Mouse (Mus musculus) mammary gland, adult 2 months (tissue): ENCODE data around the gene Rundc1. TPM values are rescaled to one million over a fixed set of nuclear protein-coding genes. Genes with fewer than 3 reads are reported as not detected.

Source experiments
- polyA plus RNA-seq: library from polyadenylated mRNA; depleted of rRNA; stranded (reverse); fragments of >200 nt; gene quantifications from 2 replicates; pipeline ENCODE4 v1.2.3, GENCODE M21; 2012; ENCODE audit warnings: low replicate concordance; rRNA removed

The Rundc1 gene
- polyA plus RNA-seq, result 24.9 and 25.1 TPM in 2 replicates

DNA sequence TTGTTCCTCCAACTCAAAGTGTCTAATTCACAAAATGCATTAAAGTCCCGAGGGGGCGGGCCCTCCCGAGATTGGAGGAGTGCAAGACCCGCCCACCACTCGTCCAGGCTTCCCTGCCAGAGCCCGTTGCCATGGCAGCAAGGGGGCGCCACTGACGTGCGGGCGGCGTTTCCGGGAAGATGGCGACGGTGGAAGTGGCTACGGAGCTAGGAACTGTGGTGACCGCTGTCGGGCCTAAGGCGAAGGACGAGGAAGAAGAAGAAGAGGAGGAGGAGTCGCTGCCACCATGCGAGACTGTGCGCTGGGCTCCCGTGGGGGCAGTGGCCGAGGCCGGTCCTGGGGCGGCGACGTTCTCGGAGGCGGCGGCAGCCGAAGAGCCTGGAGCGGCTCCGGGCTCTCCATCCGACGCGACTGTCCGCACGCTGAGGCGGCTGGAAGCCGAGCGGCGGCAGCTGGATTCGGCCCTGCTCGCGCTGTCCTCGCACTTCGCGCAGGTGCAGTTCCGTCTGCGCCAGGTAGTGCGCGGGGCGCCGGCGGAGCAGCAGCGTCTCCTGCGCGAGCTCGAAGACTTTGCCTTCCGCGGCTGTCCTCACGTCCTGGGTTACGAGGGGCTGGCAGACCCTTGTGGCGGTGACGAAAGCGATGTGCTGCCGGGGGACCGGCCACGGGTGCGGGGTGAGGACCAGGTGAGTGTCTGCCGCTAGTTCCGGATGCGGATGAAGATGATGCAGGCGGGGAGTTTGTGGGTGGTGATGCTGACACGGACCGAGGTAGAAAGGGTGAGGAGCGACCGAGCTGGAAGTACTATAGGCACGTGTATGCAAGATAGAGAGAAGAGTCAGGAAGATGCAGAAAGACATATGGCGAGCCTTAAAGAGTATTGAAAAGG lies at the start of gene Rundc1, which contains the start of gene Ptges3l:
TSS of gene Rundc1 (plus strand) at position 161 of the 889 bp plus-strand sequence.
TSS of gene Ptges3l (minus strand) at position 409 of the 889 bp plus-strand sequence.

DNA sequence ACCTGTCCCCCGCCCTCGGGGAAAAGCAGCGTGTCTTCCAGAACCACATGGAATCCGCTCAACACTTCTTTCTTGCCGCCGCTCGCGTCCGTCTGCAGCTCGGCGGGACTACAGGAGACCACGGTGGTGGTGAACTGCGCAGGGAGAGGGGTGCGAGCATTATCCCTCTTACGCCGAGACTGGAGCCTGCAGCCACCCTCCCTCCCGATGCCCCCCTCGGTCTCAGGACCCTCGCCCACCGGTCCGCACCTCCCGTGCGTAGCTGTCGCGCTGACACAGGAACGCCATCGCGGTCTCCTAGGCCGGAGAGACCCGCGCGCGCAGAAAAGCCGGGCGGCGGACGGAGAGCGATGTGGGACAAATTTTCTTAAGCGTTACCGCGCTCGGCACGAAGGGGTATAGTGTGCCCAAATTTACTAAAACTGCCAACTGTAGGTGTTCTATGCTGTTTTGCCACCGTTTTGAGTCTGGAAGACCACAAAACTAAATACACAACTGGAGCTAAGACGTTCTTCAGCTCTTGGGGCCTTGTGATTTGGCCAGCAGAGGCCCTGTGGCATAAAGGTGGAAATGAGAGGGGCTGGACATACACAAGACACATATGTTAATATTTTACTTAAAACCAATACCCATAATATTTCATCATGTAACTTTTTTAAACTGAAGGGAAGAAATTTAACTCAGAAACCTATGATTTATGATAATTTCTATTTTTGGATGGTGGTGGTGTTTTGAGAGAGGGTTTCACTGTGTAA lies 7.6 kb upstream of the Rundc1 start, which contains the start of gene Aarsd1:
TSS of gene Aarsd1 (minus strand) at position 515 of the 755 bp plus-strand sequence.

DNA sequence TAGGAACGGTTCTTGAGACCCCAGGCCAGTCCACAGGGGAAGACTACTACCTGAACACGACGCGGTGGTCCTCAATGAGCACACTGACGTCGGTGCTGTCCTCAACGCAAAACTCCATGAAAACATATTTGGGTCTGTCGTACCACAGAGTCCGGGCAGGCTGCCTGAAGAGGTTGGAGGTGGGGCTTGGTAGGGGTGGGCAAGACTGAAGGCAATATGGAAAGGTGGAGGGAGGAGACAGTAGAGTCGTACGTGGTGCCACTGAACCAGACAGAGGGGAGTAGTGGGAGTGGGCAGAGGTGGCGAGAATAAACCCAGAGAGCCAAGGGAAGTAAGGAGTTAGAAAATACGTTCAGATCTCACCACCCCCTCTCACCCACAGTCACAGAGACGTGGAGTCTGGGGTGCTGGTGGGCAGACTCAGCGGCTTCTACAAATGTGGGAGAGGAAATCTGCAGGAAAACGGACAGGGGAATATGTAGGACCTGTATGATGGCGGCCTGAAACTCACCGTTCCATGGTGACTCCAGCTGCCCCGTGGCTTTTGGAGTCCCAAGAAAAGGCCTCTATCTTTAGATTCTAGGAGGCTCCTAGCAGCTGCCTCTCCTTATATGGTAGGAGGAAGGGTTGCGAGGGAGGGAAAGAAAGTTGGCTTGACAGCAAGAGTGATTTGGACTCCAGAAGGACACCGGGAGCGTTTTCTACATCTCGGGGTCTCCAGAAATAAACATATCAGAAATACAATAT lies 607 bp upstream of the Rundc1 start, which contains the start of gene Gm27029:
TSS of gene Gm27029 (minus strand) at position 692 of the 747 bp plus-strand sequence.

DNA sequence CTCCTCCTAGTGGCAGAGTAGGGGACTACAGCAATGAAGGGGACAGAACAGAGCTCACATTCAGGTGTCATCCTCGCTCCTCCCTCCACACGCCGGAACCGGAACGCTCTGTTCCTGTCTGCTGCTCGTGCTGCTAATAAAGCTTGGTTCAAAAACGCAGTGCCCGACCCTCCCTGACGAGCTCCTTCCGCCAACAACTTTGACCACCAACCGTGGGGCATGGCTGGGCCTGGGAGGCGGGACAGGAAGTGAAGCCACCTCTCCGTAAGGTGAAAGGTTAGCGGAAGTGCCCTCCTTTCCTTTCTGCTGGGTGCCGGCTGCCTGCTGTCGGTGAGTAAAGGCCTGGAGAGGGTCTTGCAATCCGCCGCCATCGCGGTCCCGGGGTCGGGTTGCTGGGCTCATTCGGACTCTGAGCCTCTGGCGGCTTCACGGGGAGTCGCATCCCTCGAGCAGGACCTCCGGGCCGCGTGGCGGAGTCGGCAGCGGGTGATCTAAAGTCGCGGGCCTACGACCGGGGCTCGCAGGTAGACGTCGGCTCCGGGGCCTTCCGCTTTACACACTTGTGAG lies 17.3 kb downstream of the Rundc1 start, which contains the start of gene Rpl27:
TSS of gene Rpl27 (plus strand) at position 172 of the 567 bp plus-strand sequence.

DNA sequence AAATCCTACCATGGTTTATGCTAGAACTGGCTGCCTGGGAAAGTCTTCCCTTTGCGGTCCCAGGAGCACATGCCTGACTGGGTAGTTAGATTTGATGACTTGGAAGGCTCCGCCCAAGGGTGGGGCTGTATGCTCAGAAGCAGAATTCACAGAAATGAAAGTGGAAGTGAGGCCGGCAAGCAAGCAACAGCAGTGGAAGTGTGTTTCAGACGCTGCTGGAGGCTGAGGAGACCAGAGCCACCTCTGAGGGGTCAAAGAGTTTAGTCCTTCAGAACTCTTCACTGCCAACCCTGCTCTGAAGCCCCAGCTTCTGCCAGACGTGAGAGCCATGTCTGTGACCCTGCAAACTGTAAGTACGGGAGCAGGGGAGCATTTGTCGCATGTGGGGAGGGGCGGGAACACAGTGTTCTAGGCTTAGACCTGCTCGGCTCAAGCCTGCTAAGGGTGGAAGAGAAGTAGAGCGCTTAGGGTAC lies 23.4 kb downstream of the Rundc1 start, which contains the start of gene Ifi35:
TSS of gene Ifi35 (plus strand) at position 134 of the 473 bp plus-strand sequence.

DNA sequence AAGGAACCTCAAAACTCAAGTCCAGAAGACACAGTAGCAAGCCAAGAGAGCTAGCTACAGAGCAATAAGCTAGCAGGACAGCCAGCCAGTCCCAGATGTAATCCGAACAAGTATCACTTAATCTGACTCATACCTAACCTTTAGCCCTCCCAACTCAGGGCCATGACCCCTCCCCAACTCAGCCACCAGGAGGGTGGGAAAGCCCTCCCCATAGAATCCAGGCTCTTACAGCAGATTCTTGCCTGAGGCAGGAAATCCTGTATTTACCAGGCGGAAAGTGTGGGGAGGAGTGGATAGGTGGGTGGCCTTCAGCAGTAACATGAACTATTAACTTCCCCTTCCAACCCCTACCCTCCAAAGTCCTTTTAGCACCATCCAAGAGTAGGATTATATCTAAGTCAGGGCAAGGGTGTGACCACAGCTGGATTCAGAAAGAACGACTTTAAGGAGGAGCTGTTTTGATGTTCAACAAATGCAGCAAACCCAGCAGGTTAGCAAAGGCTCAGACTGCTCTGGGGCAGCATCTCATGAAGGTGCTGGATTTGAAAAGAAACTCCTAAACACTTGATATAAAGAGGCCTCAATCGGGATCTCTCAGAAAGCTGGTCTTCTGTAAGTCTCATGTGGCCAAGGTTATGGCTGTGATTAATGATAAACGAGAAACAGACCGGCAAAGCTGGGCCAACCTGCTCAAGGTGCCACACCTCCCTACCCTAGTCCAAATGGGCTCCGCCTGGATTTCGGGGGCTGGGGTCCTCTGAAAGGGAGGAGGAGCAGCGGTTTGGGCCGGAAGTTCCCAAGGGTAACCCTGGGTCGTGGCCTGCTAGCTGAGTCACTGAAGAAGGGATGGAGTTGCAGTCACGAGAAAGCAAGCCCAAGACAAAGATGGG lies 39.6 kb downstream of the Rundc1 start, which contains the start of gene Rnd2:
TSS of gene Rnd2 (plus strand) at position 789 of the 890 bp plus-strand sequence.

DNA sequence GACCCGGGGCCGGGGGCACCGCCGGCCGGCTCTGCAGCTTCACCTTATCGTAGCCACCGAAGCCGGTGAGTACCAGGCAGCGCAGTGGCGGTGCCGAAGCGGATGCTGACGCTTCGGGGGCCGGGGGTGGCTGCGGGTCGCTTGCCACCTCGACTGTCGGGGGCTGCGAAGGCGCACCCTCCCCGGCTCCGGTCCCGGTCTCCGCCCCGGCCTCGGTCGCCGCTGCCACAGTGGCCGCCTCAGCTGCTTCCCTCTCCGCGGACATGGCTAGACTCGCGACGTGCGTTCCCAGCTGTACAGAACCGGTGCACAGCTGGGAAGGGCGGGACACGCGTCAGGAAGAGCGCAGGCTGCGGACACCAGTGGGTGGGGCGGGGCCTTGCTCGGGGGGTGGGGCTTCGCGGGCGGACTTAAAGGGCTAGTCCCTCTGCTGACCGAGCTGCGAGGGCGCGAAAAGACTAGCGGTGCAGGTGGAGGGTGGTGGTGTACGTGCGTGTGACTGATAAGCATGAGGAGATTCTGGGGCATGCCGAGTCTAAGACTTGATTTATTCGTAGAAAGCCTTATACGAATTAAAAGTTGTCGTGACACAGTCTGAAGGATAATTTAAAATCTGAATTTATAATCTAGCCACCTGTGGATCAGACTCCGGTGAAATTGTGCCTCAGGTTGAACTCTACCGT lies 41.1 kb downstream of the Rundc1 start, which contains the start of gene Vat1:
TSS of gene Vat1 (minus strand) at position 362 of the 683 bp plus-strand sequence.

Other genes starting within 250 kb of the Rundc1 start
- gene Ccr10, start 249.6 kb upstream of the Rundc1 start, polyA plus RNA-seq, result 2.9 and 6.8 TPM in 2 replicates
- 34.7 and 54.3 TPM in 2 replicates for gene Ezh1, start 198.6 kb upstream of the Rundc1 start, polyA plus RNA-seq
- gene Ramp2, start 179.1 kb upstream of the Rundc1 start, polyA plus RNA-seq, result 138 and 195 TPM in 2 replicates
- gene Vps25, start 171.4 kb upstream of the Rundc1 start, polyA plus RNA-seq, result 89.8 and 96.1 TPM in 2 replicates
- gene Wnk4, start 164.5 kb upstream of the Rundc1 start, polyA plus RNA-seq, result 1.9 and 2.4 TPM in 2 replicates
- gene Cntd1, start 146.1 kb upstream of the Rundc1 start, polyA plus RNA-seq, result 0.05 and 0.17 TPM in 2 replicates
- gene Coa3, start 146.0 kb upstream of the Rundc1 start, polyA plus RNA-seq, result 190 and 296 TPM in 2 replicates
- 53.9 and 131 TPM in 2 replicates for gene Becn1, start 122.8 kb upstream of the Rundc1 start, polyA plus RNA-seq
- gene Psme3, start 108.9 kb upstream of the Rundc1 start, polyA plus RNA-seq, result 44.3 and 89.4 TPM in 2 replicates
- 6.3 and 7.4 TPM in 2 replicates for gene Aoc2, start 100.0 kb upstream of the Rundc1 start, polyA plus RNA-seq
- 268 and 327 TPM in 2 replicates for gene Aoc3, start 94.5 kb upstream of the Rundc1 start, polyA plus RNA-seq
- gene G6pc, start 57.5 kb upstream of the Rundc1 start, polyA plus RNA-seq, result 0.06 and 0.60 TPM in 2 replicates
- 22.4 and 22.6 TPM in 2 replicates for gene Aarsd1, start 7.5 kb upstream of the Rundc1 start, polyA plus RNA-seq
- 0.46 TPM in 1 of 2 replicates, not detected in the other for gene Gm27029, start 289 bp upstream of the Rundc1 start, polyA plus RNA-seq
- gene Ptges3l, start 248 bp downstream of the Rundc1 start, polyA plus RNA-seq, result 3.4 and 15.5 TPM in 2 replicates
- 285 and 417 TPM in 2 replicates for gene Rpl27, start 17.2 kb downstream of the Rundc1 start, polyA plus RNA-seq
- gene Ifi35, start 23.3 kb downstream of the Rundc1 start, polyA plus RNA-seq, result 48.5 and 57.7 TPM in 2 replicates
- 9.3 and 10.1 TPM in 2 replicates for gene Rnd2, start 39.9 kb downstream of the Rundc1 start, polyA plus RNA-seq
- gene Vat1, start 41.1 kb downstream of the Rundc1 start, polyA plus RNA-seq, result 137 and 204 TPM in 2 replicates
- 0.37 and 0.60 TPM in 2 replicates for gene Brca1, start 126.9 kb downstream of the Rundc1 start, polyA plus RNA-seq
- gene Nbr1, start 127.1 kb downstream of the Rundc1 start, polyA plus RNA-seq, result 98.5 and 134 TPM in 2 replicates
- 72.0 and 133 TPM in 2 replicates for gene Tmem106a, start 157.2 kb downstream of the Rundc1 start, polyA plus RNA-seq
- not detected in 2 replicates for gene Gm11634, start 174.2 kb downstream of the Rundc1 start, polyA plus RNA-seq
- 21.4 and 37.1 TPM in 2 replicates for gene Rdm1, start 202.1 kb downstream of the Rundc1 start, polyA plus RNA-seq
- 7.7 and 8.1 TPM in 2 replicates for gene Arl4d, start 240.5 kb downstream of the Rundc1 start, polyA plus RNA-seq